Mouse (Mus musculus): ENCODE measurements around the gene Arhgap36.

The Arhgap36 gene

GRCm38 (mm10) chrX:49463442-49463970 is at the start of gene Arhgap36:
Arhgap36 (plus strand) TSS chrX:49463945.
- DNase-seq, result no peak

GRCm38 (mm10) chrX:49457781-49458180 is 6.0 kb upstream of the Arhgap36 start:
- DNase-seq, result no peak

- no peak for DNase-seq
Measured at GRCm38 (mm10) chrX:49470287-49471054, 6.7 kb downstream of the Arhgap36 start.

GRCm38 (mm10) chrX:49479968-49480809 is 16.4 kb downstream of the Arhgap36 start:
- DNase-seq, result no peak

GRCm38 (mm10) chrX:49480846-49481245 is 17.1 kb downstream of the Arhgap36 start:
- no peak for DNase-seq

- DNase-seq, result no peak
Measured at GRCm38 (mm10) chrX:49489141-49489540, 25.4 kb downstream of the Arhgap36 start.

- no peak for DNase-seq
Measured at GRCm38 (mm10) chrX:49493739-49494449, 30.1 kb downstream of the Arhgap36 start.
